Mouse (Mus musculus) gastrocnemius, postnatal 25 days (tissue): ENCODE results near the gene Adam23. TPM values are rescaled to one million over a fixed set of nuclear protein-coding genes. Genes with fewer than 3 reads are reported as not detected.

Source experiments
- DNase-seq: peaks from one replicate; pipeline ENCODE4 v3.0.0; 2022
- total RNA-seq, 2 experiments: library from RNA; stranded (reverse); gene quantifications; 1 replicate in 1 of 2; 2 replicates in 1 of 2; pipeline ENCODE4 v1.2.3; 2021

The Adam23 gene
- total RNA-seq, 2 experiments from 2014 or later = 1.3 to 2.3 TPM

GRCm38 (mm10) chr1:63484646-63485045 lies 39.0 kb downstream of the Adam23 start:
- DNase-seq = no peak

GRCm38 (mm10) chr1:63486646-63487045 lies 41.0 kb downstream of the Adam23 start:
- no peak for DNase-seq

DNA sequence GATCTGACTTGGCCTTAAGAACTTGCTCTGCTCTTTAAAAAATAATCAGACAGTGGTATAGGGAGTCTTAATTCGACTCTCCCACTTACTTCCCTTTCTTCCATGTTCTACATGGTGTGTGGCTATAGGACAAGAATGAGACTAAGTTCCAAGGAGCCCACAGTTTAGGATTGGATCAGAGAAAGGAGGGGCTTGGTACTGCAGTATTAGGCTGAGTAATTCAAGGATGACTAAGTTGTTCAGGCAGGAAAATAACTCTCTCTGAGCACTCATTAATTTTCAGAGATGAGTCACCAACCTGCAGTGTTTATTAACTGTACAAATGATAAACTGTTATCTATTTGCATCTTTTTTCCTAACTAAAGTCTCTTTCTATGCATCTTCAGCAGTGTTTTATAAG lies 45.3 kb downstream of the Adam23 start:
- DNase-seq = no peak

DNA sequence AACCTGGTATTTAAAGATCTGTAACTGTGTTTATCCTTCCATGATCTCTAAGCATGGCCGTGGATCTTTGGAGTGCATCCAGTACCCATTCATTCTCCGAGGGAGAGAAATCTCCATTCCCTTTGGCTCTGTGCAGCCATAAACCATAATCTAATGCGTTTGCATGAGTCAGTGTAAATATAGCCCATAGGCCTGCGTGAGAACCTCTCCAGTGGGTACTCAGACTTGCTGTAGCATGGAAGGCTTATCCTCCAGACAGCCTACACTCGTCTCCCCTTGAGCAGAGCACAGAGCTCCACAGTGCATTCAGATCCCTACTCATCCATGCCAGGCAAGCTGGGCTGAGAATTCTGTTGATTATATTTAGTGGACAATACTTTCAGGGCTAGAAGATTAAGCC lies 47.6 kb downstream of the Adam23 start:
- no peak for DNase-seq

DNA sequence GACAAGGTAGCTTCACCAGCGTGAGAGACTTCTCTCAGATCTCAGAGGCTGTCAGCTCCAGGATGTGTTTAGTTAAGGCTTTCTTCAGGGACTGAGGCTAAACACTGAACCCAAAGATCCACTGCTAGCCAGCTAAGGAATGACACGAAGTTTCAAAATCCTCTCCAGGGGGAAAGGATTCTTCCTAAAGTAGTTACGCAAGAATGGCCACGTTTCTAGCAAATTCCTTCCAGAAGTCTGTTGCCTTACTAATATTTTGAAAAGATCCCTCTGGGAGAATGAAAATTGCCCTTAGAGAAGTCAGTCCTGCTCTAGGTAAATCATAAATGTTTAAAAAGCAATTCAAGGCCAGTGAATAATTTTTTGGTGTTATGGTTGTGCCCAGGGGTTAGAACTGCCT lies 61.7 kb downstream of the Adam23 start:
- DNase-seq = no peak

DNA sequence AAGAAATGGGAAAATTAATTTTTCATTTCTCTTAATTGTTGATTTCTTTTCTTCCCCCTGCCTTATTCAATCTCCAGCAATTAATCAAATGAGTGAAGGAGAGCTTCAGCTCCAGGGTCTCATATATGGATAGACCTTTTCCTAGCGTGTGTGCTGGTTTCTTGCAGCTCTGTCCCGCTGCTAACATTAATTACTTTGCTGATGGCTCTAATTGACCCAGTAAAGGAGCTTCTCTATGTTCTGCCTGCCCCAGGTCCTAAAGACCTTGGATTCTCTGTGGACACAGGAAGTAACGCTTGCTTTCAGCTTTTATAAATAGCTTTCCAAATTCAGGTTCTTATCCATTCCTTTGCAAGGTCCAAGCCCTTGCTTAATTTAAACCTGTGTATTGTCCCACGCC lies 63.1 kb downstream of the Adam23 start:
- no peak for DNase-seq

GRCm38 (mm10) chr1:63511416-63511815 lies 65.7 kb downstream of the Adam23 start:
- no peak for DNase-seq

GRCm38 (mm10) chr1:63517800-63518199 lies 72.1 kb downstream of the Adam23 start:
- DNase-seq = no peak

DNA sequence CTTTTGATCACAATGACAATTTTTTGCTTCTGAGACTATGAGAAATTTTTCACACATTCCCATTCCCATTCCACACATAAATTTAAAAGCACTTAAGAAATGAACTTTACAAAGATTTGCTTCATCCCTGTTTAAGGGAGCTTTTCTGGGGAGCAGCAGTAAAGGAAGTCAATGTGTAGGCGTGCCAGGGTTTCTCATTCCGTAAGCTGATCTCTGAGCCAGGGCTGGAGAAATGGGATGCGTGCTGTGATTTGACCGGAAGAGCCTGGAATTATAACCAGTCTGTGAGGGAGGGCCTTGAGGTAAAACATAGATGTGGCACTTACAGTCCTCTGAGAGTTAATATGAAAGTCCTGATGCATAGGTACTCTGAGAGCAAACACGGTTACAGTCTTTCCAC lies 73.1 kb downstream of the Adam23 start:
- no peak for DNase-seq

DNA sequence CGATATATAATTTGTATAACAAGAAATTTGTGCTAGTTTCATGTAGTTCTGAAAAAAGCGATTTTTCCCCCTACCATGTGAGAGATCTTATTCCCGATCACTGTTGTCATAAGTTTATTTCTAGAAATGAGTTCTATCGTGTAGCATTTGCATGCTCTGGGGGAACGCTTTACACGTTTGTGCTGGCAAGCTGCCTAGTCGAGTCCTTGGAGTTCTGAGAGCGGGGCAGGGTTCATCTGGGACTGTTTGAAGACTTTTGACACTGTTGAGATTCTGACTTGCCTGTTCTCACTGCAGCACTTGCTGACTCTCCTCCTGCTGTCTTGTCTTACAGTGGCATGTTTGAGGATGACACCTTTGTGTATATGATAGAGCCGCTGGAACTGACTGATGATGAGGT lies 84.2 kb downstream of the Adam23 start:
- no peak for DNase-seq

DNA sequence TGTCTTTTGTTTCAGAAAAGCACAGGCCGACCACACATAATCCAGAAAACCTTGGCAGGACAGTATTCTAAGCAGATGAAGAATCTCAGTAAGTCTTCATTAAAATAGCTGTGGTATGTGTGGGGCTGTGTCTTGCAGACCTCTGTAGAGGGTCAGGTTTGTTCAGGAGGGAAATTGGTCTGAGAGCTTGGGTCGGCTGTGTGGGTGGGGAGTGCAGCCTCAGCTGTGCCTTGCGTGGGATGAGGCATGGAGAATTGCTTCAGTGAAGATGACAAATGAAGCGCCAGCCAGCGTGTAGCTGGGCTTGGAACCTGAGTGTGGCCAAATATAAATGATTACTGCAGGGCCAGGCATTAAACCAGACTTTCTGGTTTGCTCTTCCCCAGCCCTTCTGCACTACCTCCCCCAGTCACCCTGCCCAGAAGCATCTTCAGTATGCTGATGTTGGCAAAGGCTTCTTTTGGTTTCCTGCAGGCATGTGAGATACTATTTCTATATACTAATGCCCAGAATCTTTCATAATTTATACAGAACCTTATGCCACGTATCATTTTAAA lies 88.7 kb downstream of the Adam23 start:
- DNase-seq = no peak

- no peak for DNase-seq
These were observed 94.4 kb downstream of the Adam23 start for GRCm38 (mm10) chr1:63539884-63540613.

GRCm38 (mm10) chr1:63544122-63544521 lies 98.4 kb downstream of the Adam23 start:
- DNase-seq = no peak

DNA sequence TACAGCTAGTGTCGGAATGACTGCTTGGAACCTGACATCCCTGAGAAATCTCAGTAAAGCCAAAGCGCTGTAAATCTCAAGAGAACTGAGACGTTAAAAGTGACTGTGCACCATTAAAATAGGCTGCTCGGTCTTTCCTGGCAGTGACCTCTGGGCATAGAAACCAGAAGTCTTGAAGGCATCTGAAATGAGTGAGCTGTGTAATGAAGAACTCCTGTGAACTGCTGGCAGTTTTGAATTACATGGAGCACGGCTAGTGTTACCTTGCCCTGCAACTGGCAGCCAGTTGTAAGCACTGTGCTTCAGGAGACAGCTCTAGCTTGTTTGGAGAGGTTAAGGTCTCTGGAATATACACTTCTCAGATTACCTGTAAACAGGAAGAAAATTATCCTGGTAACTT lies 107.3 kb downstream of the Adam23 start:
- DNase-seq = peak; percentile 20

- DNase-seq = no peak
These were observed 116.3 kb downstream of the Adam23 start for GRCm38 (mm10) chr1:63561772-63562520.

DNA sequence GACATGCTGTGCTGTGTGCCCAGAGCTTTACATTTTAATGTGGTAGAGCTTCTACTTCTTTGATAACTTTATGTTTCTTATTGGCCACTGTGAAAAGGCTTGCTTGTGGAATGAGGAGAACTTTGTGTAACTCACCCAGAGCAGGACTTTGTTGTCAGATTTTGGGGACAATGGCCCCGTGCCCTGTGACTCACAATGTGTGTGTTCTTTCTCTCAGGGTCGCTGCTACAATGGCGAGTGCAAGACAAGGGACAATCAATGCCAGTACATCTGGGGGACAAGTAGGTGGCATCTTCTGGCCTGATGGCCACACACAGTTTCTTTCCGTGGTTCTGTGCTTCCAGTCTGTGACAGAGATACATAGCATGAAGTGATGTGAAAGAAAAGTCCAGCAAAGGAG lies 118.2 kb downstream of the Adam23 start:
- no peak for DNase-seq

GRCm38 (mm10) chr1:63566501-63566900 lies 120.8 kb downstream of the Adam23 start:
- DNase-seq = no peak

- DNase-seq = no peak
These were observed 121.3 kb downstream of the Adam23 start for GRCm38 (mm10) chr1:63567031-63567430.

DNA sequence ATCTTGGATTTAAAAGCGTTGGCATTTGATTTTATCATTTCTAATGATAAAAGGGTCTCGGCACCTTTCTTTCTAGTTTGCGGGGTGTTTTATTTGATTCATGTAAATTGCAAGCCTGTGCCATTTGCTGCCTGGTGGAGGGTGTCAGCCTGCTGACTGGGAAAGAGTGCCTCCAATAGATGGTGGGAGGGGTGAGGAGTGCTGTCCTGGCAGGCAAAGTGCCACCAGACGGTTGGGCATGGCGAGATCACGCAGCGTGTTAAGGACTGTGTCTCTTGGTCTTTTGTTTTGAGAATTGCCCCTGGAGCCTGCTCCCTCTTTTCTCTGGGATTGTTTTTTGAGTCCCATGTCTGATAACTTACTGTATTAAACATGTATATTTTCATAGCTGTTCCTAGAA lies 126.5 kb downstream of the Adam23 start:
- no peak for DNase-seq

- no peak for DNase-seq
These were observed 127.7 kb downstream of the Adam23 start for GRCm38 (mm10) chr1:63573432-63573831.

DNA sequence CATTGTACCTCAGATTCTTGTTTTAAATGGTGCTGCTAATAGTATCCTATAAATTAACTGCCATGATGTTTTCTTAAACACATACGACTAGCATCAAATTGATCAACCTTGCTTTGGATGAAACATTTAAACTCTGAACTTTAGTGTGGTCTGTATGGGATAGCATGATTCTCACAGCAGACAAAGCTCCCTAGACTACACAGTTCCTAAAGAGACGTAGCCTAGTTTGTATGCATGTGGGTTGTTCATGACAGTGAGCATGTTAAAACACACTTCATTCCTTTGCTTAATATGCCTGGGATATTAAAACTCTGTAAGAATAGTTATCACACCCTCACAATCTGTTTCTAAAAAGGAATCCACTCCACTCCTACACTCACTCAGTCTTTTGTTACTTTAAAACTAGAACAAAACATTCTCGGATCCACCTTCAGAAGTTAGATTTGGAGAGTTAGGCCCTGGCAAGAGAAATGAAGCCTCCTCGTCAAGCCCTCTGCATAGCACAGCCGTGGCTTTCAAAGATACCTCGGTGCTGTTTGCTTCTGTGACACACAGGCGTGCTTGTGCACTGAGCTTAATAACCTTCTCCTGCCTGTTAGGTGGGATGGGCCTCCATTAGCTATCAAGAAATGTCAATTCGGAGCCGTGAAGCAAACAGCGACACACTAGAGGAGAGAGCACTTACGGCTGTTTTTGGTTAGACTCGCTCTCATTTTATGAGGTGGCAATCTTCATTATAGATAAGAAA lies 128.3 kb downstream of the Adam23 start:
- DNase-seq = no peak

- DNase-seq = no peak
These were observed 131.1 kb downstream of the Adam23 start for GRCm38 (mm10) chr1:63576803-63577202.

DNA sequence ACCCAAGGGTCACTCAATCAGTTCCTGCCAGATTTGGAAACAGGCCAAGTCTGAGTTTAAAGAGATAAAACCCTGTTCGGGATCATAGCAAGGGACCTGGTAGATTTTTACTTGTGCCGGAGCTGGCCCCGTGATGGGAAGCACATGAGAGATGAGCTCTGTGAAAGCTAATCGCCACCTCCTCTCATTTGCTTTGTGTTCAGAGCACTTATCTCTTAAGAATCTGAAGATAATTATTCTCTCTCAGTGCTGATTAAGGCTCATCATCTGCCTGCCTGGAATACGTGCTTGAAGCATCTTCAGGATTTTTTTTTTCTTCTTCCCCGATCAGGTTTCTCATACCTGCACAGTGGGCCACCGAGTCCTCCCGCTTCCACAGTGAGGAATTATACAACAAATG lies 133.5 kb downstream of the Adam23 start:
- no peak for DNase-seq
